Mouse (Mus musculus) liver, embryonic 12.5 days (tissue): ENCODE results near the gene Hivep3. TPM values are rescaled to one million over a fixed set of nuclear protein-coding genes. Genes with fewer than 3 reads are reported as not detected.

ENCODE experiments used
- ATAC-seq: fragments of 200-750 bp; cut with Nextera tagmentation; 2 replicates; pipeline ENCODE4 v1.8.0; 2017; ENCODE audit warnings: moderate number of reproducible peaks, mild to moderate bottlenecking, moderate library complexity
- H3K27ac ChIP-seq: fragments of 300-500 bp; sonication (generic); 2 replicates; pipeline ENCODE4 v1.5.1; 2016; ENCODE audit warnings: mild to moderate bottlenecking
- H3K27me3 ChIP-seq: fragments of 300-500 bp; sonication (generic); replicated peaks from 2 replicates; pipeline ENCODE4 v1.6.1; 2016; ENCODE audit warnings: mild to moderate bottlenecking, moderate library complexity
- H3K36me3 ChIP-seq: fragments of 300-500 bp; sonication (generic); 2 replicates; pipeline ENCODE4 v1.6.1; 2016; ENCODE audit warnings: mild to moderate bottlenecking, moderate library complexity
- H3K4me1 ChIP-seq: fragments of 300-500 bp; sonication (generic); 2 replicates; pipeline ENCODE4 v1.6.1; 2016
- H3K4me2 ChIP-seq: fragments of 300-500 bp; sonication (generic); 2 replicates; pipeline ENCODE4 v1.6.1; 2016; ENCODE audit warnings: mild to moderate bottlenecking, moderate library complexity
- H3K4me3 ChIP-seq: fragments of 300-500 bp; sonication (generic); 2 replicates; pipeline ENCODE4 v1.5.1; 2016; ENCODE audit warnings: mild to moderate bottlenecking, moderate library complexity
- H3K9ac ChIP-seq: fragments of 300-500 bp; sonication (generic); 2 replicates; pipeline ENCODE4 v1.6.1; 2016; ENCODE audit warnings: mild to moderate bottlenecking, moderate library complexity
- H3K9me3 ChIP-seq: fragments of 300-500 bp; sonication (generic); replicated peaks from 2 replicates; pipeline ENCODE4 v1.6.1; 2016; ENCODE audit warnings: mild to moderate bottlenecking, moderate library complexity
- WGBS: fragments of 180-500 bp; shearing (Covaris S2); methylation state at CpG from one replicate; pipeline ENCODE4 v1.1.7; 2016; ENCODE audit not compliant: insufficient replicate concordance; 5-methylcytosine and 5-hydroxymethylcytosine counted together
- polyA plus RNA-seq: library from polyadenylated mRNA; unstranded; fragments of >200 nt; fragmentation: Nextera tagmentation; extraction: Ambion mirVana; gene quantifications from 2 replicates; pipeline ENCODE4 v1.2.1, GENCODE M21; 2016

Gene Hivep3
- polyA plus RNA-seq, 1 experiment from 2014 or later: 2.9 TPM

DNA sequence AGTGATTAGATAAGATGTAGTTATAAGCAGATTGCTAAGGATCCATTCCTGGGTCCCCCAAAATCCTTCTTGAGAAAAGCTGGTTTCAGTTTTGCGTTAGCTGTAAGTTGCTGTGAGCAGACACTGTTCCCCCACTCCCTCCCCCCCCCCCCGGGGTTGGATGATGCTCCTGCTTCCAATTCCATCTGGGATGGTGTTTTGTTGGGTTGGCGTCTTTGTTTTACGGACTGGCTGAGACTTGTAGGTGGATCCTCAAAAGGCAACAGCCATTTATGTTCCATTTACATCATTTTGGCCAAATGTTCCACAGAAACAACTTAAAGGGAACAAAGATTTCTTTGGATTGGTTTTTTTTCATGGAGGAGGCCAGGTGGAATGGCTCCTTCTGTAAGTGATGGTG lies 147.7 kb downstream of the Hivep3 start:
- Histone ChIP-seq H3K27ac (no peak overlapping the region), H3K9ac (no peak overlapping the region), H3K9me3 (no peaks in the 10 kb centered on the region), H3K27me3 (no peaks in the 10 kb centered on the region), H3K4me3 (no peak overlapping the region), H3K4me1 (peaks cover 7% of the 10 kb centered on the region; the same call in 1 of the 2 replicates), H3K36me3 (no peaks in the 10 kb centered on the region), H3K4me2 (no peak overlapping the region)
- 62% methylated on average over 4 of the region's 4 CpGs for WGBS
- no peak for ATAC-seq

- Histone ChIP-seq H3K27me3 (0 out of 2 replicates have a peak, but pooled peaks cover 2% of the 10 kb centered on the region), H3K36me3 (no peaks in the 10 kb centered on the region), H3K4me1 (peaks cover 7% of the 10 kb centered on the region; the same call in 1 of the 2 replicates), H3K9ac (no peak overlapping the region), H3K27ac (no peak overlapping the region), H3K9me3 (no peaks in the 10 kb centered on the region), H3K4me3 (no peak overlapping the region), H3K4me2 (no peak overlapping the region)
- ATAC-seq: no peak
- 42% methylated on average over 4 of the region's 4 CpGs for WGBS
Observed at GRCm38 (mm10) chr4:119882401-119882800, 148.8 kb downstream of the Hivep3 start.

GRCm38 (mm10) chr4:119882814-119883213 lies 149.2 kb downstream of the Hivep3 start:
- no peak overlapping the region for H3K4me2 ChIP-seq
- no peak overlapping the region for H3K27ac ChIP-seq
- no peak overlapping the region for H3K9ac ChIP-seq
- ATAC-seq: no peak
- no peak overlapping the region for H3K4me3 ChIP-seq
- no peaks in the 10 kb centered on the region for H3K36me3 ChIP-seq
- peaks cover 7% of the 10 kb centered on the region; the same call in 1 of the 2 replicates for H3K4me1 ChIP-seq
- WGBS: 33% methylated on average over 5 of the region's 5 CpGs
- no peaks in the 10 kb centered on the region for H3K9me3 ChIP-seq
- H3K27me3 ChIP-seq: 0 out of 2 replicates have a peak, but pooled peaks cover 3% of the 10 kb centered on the region

GRCm38 (mm10) chr4:119886621-119887020 lies 153.0 kb downstream of the Hivep3 start:
- ATAC-seq: no peak
- no peak overlapping the region for H3K4me2 ChIP-seq
- no peaks in the 10 kb centered on the region for H3K36me3 ChIP-seq
- no peak overlapping the region for H3K4me3 ChIP-seq
- 0 out of 2 replicates have a peak, but pooled peaks cover 3% of the 10 kb centered on the region for H3K27me3 ChIP-seq
- 56% methylated on average over 3 of the region's 3 CpGs for WGBS
- H3K9ac ChIP-seq: no peak overlapping the region
- no peaks in the 10 kb centered on the region for H3K4me1 ChIP-seq
- no peaks in the 10 kb centered on the region for H3K9me3 ChIP-seq
- H3K27ac ChIP-seq: no peak overlapping the region

- 0 out of 2 replicates have a peak, but pooled peaks cover 3% of the 10 kb centered on the region for H3K27me3 ChIP-seq
- no peaks in the 10 kb centered on the region for H3K4me1 ChIP-seq
- H3K4me2 ChIP-seq: no peak overlapping the region
- H3K27ac ChIP-seq: no peak overlapping the region
- no peak overlapping the region for H3K4me3 ChIP-seq
- H3K36me3 ChIP-seq: no peaks in the 10 kb centered on the region
- ATAC-seq: no peak
- WGBS: 75% methylated on average over 6 of the region's 6 CpGs
- no peak overlapping the region for H3K9ac ChIP-seq
- no peaks in the 10 kb centered on the region for H3K9me3 ChIP-seq
Observed at GRCm38 (mm10) chr4:119887523-119888177, 154.1 kb downstream of the Hivep3 start.

DNA sequence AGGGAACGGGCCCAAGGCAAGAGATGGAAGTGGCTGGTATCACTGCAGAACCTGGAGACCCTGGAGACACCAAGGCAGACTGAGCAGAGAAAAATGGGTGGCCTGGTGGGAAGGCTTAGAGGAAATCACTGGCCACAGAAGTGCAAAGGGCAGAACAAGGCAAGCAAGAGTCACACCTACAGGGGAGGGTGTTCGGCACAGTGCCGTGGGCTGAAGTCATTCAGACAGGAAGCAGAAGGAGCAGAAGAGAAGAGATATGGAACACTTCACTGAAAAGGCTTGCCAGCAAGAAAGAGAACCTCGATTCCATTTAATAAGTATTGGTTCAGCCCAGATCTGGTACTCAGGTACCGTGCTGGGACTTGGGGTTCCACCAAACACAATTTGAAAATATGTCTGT lies 156.2 kb downstream of the Hivep3 start:
- H3K4me1 ChIP-seq: peaks cover 15% of the 10 kb centered on the region
- WGBS: 26% methylated on average over 5 of the region's 5 CpGs
- ATAC-seq: no peak

DNA sequence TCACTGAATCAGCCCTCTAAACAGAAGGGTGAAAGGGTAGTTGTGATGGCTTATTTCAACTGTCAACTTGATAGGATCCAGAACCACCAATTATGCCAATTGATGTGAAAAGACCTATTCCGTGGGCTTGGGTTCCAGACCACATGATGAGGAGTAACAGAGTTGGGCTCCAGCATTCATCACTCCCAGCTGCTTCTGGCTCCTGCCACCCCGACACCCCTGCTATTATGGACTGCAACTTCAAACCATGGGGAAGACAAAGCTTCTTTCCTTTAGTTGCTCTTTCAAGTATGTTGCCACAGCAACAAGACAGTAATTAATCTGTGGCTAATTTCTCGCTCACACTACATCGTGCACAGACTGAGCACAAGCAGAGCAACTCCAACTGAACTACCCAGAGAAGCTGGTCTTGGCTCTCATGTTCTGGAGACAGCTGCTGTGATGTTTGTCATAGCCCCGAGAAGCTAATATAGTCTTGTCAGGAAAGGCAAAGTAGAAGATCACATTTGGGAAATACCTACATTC lies 159.7 kb downstream of the Hivep3 start:
- H3K4me2 ChIP-seq: no peak overlapping the region
- ATAC-seq: no peak
- 0 out of 2 replicates have a peak, but pooled peaks cover 12% of the 10 kb centered on the region for H3K27me3 ChIP-seq
- 75% methylated on average over 5 of the region's 5 CpGs for WGBS
- peak overlapping the region; percentile 32; the same call in 1 of the 2 replicates for H3K27ac ChIP-seq
- peaks cover 34% of the 10 kb centered on the region for H3K4me1 ChIP-seq
- no peak overlapping the region for H3K4me3 ChIP-seq
- no peaks in the 10 kb centered on the region for H3K9me3 ChIP-seq
- no peak overlapping the region for H3K9ac ChIP-seq
- H3K36me3 ChIP-seq: no peaks in the 10 kb centered on the region

More for the DNA sequence above, 156.2 kb downstream of the Hivep3 start:
- H3K4me3 ChIP-seq: no peak overlapping the region
- 0 out of 2 replicates have a peak, but pooled peaks cover 3% of the 10 kb centered on the region for H3K27me3 ChIP-seq
- no peak overlapping the region for H3K4me2 ChIP-seq
- H3K9me3 ChIP-seq: no peaks in the 10 kb centered on the region
- H3K9ac ChIP-seq: no peak overlapping the region
- no peak overlapping the region for H3K27ac ChIP-seq
- no peaks in the 10 kb centered on the region for H3K36me3 ChIP-seq

- Histone ChIP-seq H3K4me2 (peak overlapping the region; percentile 69), H3K4me1 (peaks cover 34% of the 10 kb centered on the region), H3K9ac (peak overlapping the region; percentile 48), H3K4me3 (peak overlapping the region; percentile 33; the same call in 1 of the 2 replicates), H3K27ac (peak overlapping the region; percentile 96), H3K27me3 (0 out of 2 replicates have a peak, but pooled peaks cover 12% of the 10 kb centered on the region), H3K9me3 (no peaks in the 10 kb centered on the region), H3K36me3 (no peaks in the 10 kb centered on the region)
- peak; percentile 98 for ATAC-seq
- WGBS: 21% methylated on average over 13 of the region's 13 CpGs
Observed at GRCm38 (mm10) chr4:119894797-119895458, 161.3 kb downstream of the Hivep3 start.

- Histone ChIP-seq H3K4me3 (0 out of 2 replicates have a peak overlapping the region, but pooled peaks have one; percentile 33), H3K9ac (0 out of 2 replicates have a peak overlapping the region, but pooled peaks have one; percentile 32)
- peak; percentile 54 for ATAC-seq
Observed at GRCm38 (mm10) chr4:119895504-119895903, 161.9 kb downstream of the Hivep3 start.

GRCm38 (mm10) chr4:119896572-119896971 lies 163.0 kb downstream of the Hivep3 start:
- Histone ChIP-seq H3K27ac (no peak overlapping the region), H3K4me2 (no peak overlapping the region), H3K4me1 (peaks cover 34% of the 10 kb centered on the region), H3K36me3 (no peaks in the 10 kb centered on the region), H3K27me3 (0 out of 2 replicates have a peak, but pooled peaks cover 14% of the 10 kb centered on the region), H3K9ac (no peak overlapping the region), H3K9me3 (no peaks in the 10 kb centered on the region), H3K4me3 (no peak overlapping the region)
- 63% methylated on average over 3 of the region's 3 CpGs for WGBS
- ATAC-seq: no peak

More at GRCm38 (mm10) chr4:119895504-119895903, 161.9 kb downstream of the Hivep3 start:
- peak overlapping the region; percentile 96 for H3K27ac ChIP-seq
- H3K4me1 ChIP-seq: peaks cover 34% of the 10 kb centered on the region
- 51% methylated on average over 5 of the region's 5 CpGs for WGBS
- H3K36me3 ChIP-seq: no peaks in the 10 kb centered on the region
- peak overlapping the region; percentile 69 for H3K4me2 ChIP-seq
- 0 out of 2 replicates have a peak, but pooled peaks cover 12% of the 10 kb centered on the region for H3K27me3 ChIP-seq
- no peaks in the 10 kb centered on the region for H3K9me3 ChIP-seq

- Histone ChIP-seq H3K9ac (no peak overlapping the region), H3K4me3 (no peak overlapping the region), H3K27ac (peak overlapping the region; percentile 45; the same call in 1 of the 2 replicates), H3K36me3 (no peaks in the 10 kb centered on the region), H3K27me3 (0 out of 2 replicates have a peak, but pooled peaks cover 21% of the 10 kb centered on the region), H3K9me3 (no peaks in the 10 kb centered on the region), H3K4me2 (no peak overlapping the region), H3K4me1 (peaks cover 34% of the 10 kb centered on the region)
- ATAC-seq: no peak
- 57% methylated on average over 6 of the region's 6 CpGs for WGBS
Observed at GRCm38 (mm10) chr4:119897054-119897855, 163.7 kb downstream of the Hivep3 start.
